Mouse (Mus musculus) hematopoietic multipotent progenitor cell, adult 10-12 weeks (in vitro differentiated cells): ENCODE measurements around the gene Ccna1. TPM values are rescaled to one million over a fixed set of nuclear protein-coding genes. Genes with fewer than 3 reads are reported as not detected.

Experiments used
- polyA plus RNA-seq: library from polyadenylated mRNA; stranded (reverse); fragments of >175 nt; gene quantifications from 2 replicates; pipeline ENCODE4 v1.2.3, GENCODE M21; 2012; ENCODE audit warnings: low replicate concordance

The Ccna1 gene
- not detected in 2 replicates for polyA plus RNA-seq

GRCm38 (mm10) chr3:55055038-55055746, at the start of gene Ccna1:
Gene Ccna1 (minus strand): TSS chr3:55055501.

Other genes with a start within 250 kb of the Ccna1 start
- 45.6 and 88.4 TPM in 2 replicates for gene Rfxap, start 247.7 kb downstream of the Ccna1 start, polyA plus RNA-seq
- not detected in 2 replicates for gene Sertm1, start 139.6 kb downstream of the Ccna1 start, polyA plus RNA-seq
- 8.4 and 10.1 TPM in 2 replicates for gene Spg20, start 56.6 kb upstream of the Ccna1 start, polyA plus RNA-seq
- gene Ccdc169, start 81.8 kb upstream of the Ccna1 start, polyA plus RNA-seq, result not detected in 2 replicates
- not detected in 2 replicates for gene Sohlh2, start 126.5 kb upstream of the Ccna1 start, polyA plus RNA-seq
- gene Dclk1, start 186.9 kb upstream of the Ccna1 start, polyA plus RNA-seq, result 0.25 and 0.30 TPM in 2 replicates